Mouse (Mus musculus): ENCODE data around the gene Gpr157. TPM values are rescaled to one million over a fixed set of nuclear protein-coding genes. Genes with fewer than 3 reads are reported as not detected.

Gpr157 gene
- polyA plus RNA-seq, 1 experiment from 2014 or later = 0.40 TPM

DNA sequence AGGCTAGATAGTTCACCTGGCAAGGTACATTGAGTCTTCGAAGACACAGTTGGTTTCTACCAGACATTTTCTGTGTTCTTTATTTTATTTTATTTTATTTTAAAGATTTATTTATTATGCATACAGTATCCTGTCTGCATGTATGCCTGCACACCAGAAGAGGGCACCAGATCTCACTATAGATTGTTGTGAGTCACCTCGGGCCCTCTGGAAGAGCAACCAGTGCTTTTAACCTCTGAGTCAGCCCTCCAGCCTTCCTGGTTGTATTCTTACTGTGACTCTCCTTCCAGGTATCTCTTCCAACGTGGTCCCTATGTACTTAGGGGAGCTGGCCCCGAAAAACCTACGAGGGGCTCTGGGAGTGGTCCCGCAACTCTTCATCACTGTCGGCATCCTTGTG, 48.1 kb downstream of the Gpr157 start:
- H3K4me3 ChIP-seq = no peak overlapping the region
- H3K27me3 ChIP-seq = no peaks in the 10 kb centered on the region
- H3K9ac ChIP-seq = no peak overlapping the region
- no peak overlapping the region for H3K27ac ChIP-seq (replicated peaks)
- H3K9me3 ChIP-seq = no peaks in the 10 kb centered on the region
- H3K36me3 ChIP-seq = no peaks in the 10 kb centered on the region
- no peak overlapping the region for H3K4me2 ChIP-seq
- WGBS = 88% methylated on average over 7 of the region's 7 CpGs
- no peak for ATAC-seq (ENCODE audit: low FRiP score, low read depth)
- H3K4me1 ChIP-seq (replicated peaks) = 0 out of 2 replicates have a peak, but pooled peaks cover 3% of the 10 kb centered on the region

DNA sequence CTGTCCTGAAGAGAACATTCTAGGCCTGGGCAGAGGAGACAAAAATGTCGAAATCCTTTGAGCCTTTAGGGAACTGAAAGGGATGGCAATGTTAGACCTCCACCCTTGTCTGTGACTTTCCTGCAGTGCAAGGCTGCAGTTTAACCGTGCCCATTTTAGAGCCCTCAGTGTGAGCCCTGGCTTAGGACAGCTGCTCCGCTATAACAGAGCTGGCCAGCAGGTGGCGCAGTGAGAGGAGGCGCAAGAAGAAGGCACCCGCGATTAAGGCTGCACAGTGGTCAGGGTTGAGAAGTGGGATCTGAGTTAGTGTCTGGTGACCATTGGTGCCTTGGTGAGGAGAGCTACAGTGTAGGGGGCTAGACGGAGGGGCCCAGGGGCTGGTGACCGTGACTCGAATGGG, 49.5 kb downstream of the Gpr157 start:
- Histone ChIP-seq H3K9me3 (no peaks in the 10 kb centered on the region), H3K4me3 (no peak overlapping the region), H3K36me3 (no peaks in the 10 kb centered on the region), H3K9ac (no peak overlapping the region), H3K4me2 (no peak overlapping the region), H3K4me1 (replicated peaks) (0 out of 2 replicates have a peak, but pooled peaks cover 3% of the 10 kb centered on the region), H3K27me3 (no peaks in the 10 kb centered on the region), H3K27ac (replicated peaks) (no peak overlapping the region)
- 0 out of 2 replicates have a peak, but pooled peaks have one; percentile 20 for ATAC-seq (ENCODE audit: low FRiP score, low read depth)
- 7% methylated on average over 10 of the region's 10 CpGs for WGBS

DNA sequence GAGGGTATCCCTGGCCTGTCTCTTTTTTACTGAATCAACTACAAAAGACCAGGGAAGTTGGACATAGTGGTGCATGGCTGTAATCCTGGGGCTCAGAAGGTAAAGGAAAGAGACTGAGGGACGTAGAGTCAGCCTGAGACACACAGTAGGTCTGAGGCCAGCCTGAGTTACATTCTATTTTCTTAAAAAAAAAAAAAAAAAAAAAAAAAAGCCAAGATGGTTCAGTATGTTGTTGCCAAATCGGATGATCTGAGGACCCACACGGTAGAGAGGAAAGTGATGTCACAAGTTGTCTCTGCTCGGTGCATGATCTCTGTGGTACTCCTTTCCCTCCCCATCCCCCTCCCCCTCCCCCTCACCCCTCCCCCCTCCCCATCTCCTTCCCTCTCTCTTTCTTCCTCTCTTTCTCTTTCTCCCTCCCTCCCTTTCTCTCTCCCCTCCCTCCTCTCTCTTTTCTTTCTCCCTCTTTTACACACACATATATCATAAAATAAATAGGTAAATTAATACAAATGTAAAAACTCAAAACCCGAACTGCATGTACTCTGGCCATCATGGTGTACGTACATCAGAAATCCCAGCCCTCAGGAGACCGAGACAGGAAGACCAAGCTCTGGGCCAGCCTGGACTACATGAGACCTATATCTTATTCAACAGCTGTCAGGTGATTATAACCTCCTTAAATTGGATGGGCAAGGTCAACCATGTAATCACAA, 50.4 kb downstream of the Gpr157 start:
- 0 out of 2 replicates have a peak overlapping the region, but pooled peaks have one; percentile 11 for H3K27ac ChIP-seq (replicated peaks)
- H3K9me3 ChIP-seq = no peaks in the 10 kb centered on the region
- no peaks in the 10 kb centered on the region for H3K27me3 ChIP-seq
- no peaks in the 10 kb centered on the region for H3K36me3 ChIP-seq
- 0 out of 2 replicates have a peak, but pooled peaks have one; percentile 4 for ATAC-seq (ENCODE audit: low FRiP score, low read depth)
- 0 out of 2 replicates have a peak, but pooled peaks cover 3% of the 10 kb centered on the region for H3K4me1 ChIP-seq (replicated peaks)
- WGBS = 84% methylated on average over 7 of the region's 7 CpGs
- H3K9ac ChIP-seq = no peak overlapping the region
- no peak overlapping the region for H3K4me3 ChIP-seq
- peak overlapping the region; percentile 49 for H3K4me2 ChIP-seq

DNA sequence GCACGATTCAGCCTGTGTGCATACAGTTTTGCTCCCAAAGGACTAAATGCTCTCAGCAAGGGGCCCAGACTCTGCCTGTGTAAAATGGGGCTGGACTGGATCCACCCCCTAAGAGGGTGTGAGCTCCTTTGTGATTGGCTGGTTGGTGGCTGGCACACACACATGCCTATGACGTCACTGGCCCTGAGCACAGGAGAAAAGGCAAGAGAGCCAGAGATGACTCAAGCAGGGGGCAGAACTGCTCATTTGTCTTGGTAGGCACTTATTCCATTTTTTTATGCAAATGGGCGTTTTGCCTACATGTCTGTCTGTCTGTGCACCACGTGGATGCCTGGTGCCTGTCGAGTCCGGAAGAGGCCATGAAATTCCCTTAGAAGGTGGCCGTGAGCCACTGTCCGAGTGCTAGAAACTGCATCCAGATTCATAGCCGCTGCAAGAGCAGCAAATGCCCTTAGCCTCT, 50.9 kb downstream of the Gpr157 start:
- no peaks in the 10 kb centered on the region for H3K9me3 ChIP-seq
- H3K4me2 ChIP-seq = peak overlapping the region; percentile 49
- no peak overlapping the region; the same call in 1 of the 2 replicates for H3K9ac ChIP-seq
- no peaks in the 10 kb centered on the region for H3K4me1 ChIP-seq (replicated peaks)
- no peaks in the 10 kb centered on the region for H3K27me3 ChIP-seq
- H3K27ac ChIP-seq (replicated peaks) = peak overlapping the region; percentile 11; the same call in 1 of the 2 replicates
- H3K4me3 ChIP-seq = peak overlapping the region; percentile 26
- no peaks in the 10 kb centered on the region for H3K36me3 ChIP-seq
- peak; percentile 87 for ATAC-seq (ENCODE audit: low FRiP score, low read depth)
- 21% methylated on average over 9 of the region's 9 CpGs for WGBS

DNA sequence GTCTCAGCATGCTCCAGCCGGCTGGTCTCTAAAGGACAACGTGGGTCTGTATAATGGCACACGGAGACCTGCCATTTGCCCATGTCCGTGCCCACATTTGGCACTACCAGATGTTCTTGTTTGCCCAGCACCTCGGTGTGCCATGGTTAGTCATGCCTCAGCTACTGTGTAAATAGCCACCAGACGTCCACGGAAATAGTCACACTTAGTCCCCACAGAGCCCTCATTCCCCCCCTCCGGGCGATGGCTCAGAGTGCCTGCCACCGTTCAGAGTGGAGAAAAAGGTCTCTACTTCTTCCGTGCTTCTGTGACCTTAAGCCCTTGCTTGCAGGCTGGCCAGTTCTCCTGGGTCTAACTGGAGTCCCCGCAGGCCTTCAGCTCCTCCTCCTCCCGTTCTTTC, 51.9 kb downstream of the Gpr157 start:
- ATAC-seq (ENCODE audit: low FRiP score, low read depth) = no peak
- Histone ChIP-seq H3K4me3 (no peak overlapping the region), H3K27me3 (no peaks in the 10 kb centered on the region), H3K4me1 (replicated peaks) (no peaks in the 10 kb centered on the region), H3K36me3 (no peaks in the 10 kb centered on the region), H3K27ac (replicated peaks) (no peak overlapping the region), H3K4me2 (no peak overlapping the region), H3K9me3 (no peaks in the 10 kb centered on the region), H3K9ac (no peak overlapping the region)
- 66% methylated on average over 13 of the region's 13 CpGs for WGBS

DNA sequence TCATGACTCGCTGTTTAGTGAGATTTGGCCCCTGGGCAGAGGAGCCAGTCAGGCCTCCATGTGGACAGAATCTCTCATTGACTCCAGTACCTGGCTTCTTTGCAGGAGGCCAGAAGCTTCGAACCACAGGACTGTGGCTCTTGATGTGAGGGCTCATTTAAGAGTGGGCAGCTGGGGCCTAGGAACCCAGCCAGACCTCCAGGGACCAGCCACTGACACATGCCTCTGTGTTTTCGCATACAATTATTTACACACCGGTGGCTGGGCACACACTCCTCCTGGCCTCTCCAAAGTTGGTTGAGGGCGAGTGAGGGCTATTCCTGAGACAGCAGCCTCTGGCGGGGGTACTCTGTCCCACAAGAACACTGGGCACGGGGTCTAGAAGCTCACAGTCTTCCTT, 53.2 kb downstream of the Gpr157 start:
- Histone ChIP-seq H3K4me1 (replicated peaks) (no peaks in the 10 kb centered on the region), H3K9ac (no peak overlapping the region), H3K4me3 (no peak overlapping the region), H3K27me3 (no peaks in the 10 kb centered on the region), H3K4me2 (no peak overlapping the region), H3K27ac (replicated peaks) (no peak overlapping the region), H3K36me3 (no peaks in the 10 kb centered on the region), H3K9me3 (no peaks in the 10 kb centered on the region)
- 63% methylated on average over 7 of the region's 7 CpGs for WGBS
- ATAC-seq (ENCODE audit: low FRiP score, low read depth) = no peak

DNA sequence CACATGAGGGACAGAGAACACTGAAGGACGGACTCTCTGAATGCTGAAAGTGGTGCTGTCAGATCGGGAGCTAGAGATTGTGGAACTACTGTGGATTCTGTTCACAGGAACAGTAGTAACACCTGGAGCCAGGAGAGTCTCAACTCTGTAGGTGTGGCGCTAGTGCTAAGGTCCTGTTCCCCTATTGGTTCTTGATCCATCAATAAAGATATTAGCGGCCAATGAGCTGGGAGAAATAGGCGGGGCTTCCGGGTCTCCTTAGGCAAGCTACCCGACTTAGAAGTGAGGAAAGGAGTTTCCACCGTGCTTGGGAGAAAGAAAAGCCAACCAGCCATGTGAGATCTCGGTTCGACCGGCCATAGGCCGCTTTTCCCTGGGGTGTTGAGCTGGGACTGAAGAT, 57.1 kb downstream of the Gpr157 start:
- Histone ChIP-seq H3K27ac (replicated peaks) (no peak overlapping the region), H3K9ac (no peak overlapping the region), H3K9me3 (no peaks in the 10 kb centered on the region), H3K4me2 (no peak overlapping the region), H3K27me3 (no peaks in the 10 kb centered on the region), H3K4me1 (replicated peaks) (no peaks in the 10 kb centered on the region), H3K36me3 (no peaks in the 10 kb centered on the region), H3K4me3 (no peak overlapping the region)
- no peak for ATAC-seq (ENCODE audit: low FRiP score, low read depth)
- 21% methylated on average over 12 of the region's 12 CpGs for WGBS

DNA sequence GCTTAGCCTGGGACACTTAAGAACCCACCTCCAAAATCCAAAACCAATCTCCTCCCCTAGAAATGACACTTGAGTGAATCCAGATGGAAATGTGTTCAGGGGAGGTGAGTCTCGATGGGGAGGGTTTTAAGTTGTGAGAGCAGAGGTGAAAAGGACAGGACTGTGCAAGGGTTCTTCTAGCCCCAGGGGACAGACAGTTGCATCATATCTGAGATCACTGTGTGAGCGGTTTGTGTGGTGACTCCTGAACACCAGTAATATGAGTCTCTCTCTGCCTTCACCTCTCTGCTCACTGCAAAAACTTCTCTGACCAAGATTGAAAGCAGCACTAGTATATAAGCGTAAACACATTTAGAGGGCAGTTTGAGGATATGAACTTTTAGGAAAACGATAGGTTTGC, 59.1 kb downstream of the Gpr157 start:
- Histone ChIP-seq H3K9ac (no peak overlapping the region), H3K4me3 (no peak overlapping the region), H3K27me3 (no peaks in the 10 kb centered on the region), H3K27ac (replicated peaks) (no peak overlapping the region), H3K4me1 (replicated peaks) (no peaks in the 10 kb centered on the region), H3K9me3 (no peaks in the 10 kb centered on the region), H3K36me3 (no peaks in the 10 kb centered on the region), H3K4me2 (no peak overlapping the region)
- WGBS = 86% methylated on average over 4 of the region's 4 CpGs
- ATAC-seq (ENCODE audit: low FRiP score, low read depth) = no peak

DNA sequence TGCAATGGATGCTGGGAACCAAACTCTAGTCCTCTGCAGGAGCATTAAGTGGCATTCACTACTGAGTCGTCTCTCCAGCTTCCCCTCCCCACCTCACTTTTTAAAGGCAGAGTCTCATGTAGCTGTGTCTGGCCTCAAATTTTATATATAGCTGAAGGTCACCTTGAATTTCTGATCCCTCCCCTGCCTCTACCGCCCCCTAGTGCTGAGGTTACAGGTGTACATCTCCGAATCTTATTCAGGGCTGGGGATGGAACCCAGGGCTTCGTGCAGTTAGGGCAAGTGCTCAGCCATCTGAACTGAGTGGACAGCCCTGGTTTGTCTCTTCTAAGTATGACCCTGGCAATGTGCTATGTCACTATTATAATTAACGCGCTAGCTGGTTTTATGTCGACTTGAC, 63.9 kb downstream of the Gpr157 start:
- Histone ChIP-seq H3K4me2 (no peak overlapping the region), H3K36me3 (no peaks in the 10 kb centered on the region), H3K9ac (no peak overlapping the region), H3K4me1 (replicated peaks) (no peaks in the 10 kb centered on the region), H3K4me3 (no peak overlapping the region), H3K27ac (replicated peaks) (no peak overlapping the region), H3K27me3 (no peaks in the 10 kb centered on the region), H3K9me3 (no peaks in the 10 kb centered on the region)
- no peak for ATAC-seq (ENCODE audit: low FRiP score, low read depth)
- 81% methylated on average over 7 of the region's 7 CpGs for WGBS

DNA sequence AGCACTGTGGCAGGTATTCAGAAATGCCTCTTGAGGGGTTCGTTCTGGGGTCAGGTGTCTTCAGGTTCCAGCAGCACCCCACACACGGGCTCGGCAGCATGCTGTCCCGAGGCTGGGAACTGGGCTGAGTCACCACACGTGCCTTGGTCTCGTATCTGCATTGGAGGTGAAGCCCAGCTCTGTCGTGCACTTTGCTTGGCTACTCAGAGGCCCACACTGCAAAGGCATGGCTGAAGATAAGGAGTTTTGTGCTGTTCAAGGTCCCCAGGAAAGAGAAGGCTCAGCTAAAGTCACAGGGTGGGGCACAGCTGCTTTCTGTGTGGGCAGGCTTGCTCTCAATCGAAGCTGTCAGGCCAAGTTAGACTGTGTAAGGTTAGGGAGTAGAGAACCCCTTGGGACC, 65.3 kb downstream of the Gpr157 start:
- WGBS = 88% methylated on average over 8 of the region's 8 CpGs
- Histone ChIP-seq H3K9ac (no peak overlapping the region), H3K9me3 (no peaks in the 10 kb centered on the region), H3K27me3 (no peaks in the 10 kb centered on the region), H3K4me2 (no peak overlapping the region), H3K27ac (replicated peaks) (no peak overlapping the region), H3K4me1 (replicated peaks) (no peaks in the 10 kb centered on the region), H3K4me3 (no peak overlapping the region), H3K36me3 (no peaks in the 10 kb centered on the region)
- ATAC-seq (ENCODE audit: low FRiP score, low read depth) = no peak

DNA sequence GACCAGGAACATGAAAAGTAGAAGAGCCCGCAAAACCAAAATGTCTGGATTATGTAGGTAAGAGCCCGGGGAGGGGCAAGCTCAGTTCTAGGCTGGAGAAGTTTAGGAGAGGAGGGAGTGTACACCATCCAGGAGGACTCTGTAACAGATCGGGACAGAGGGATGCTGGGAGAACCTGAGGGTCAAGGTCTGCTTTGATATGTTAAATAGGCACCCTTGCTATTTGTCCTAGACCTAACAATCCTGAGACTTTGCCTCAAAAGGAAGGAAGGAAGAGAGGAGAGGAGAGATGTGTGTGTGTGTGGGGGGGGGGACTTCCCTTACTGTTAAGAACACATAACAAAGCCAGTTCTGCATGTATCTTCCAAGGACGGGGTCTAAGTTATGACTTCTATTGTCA, 68.1 kb downstream of the Gpr157 start:
- Histone ChIP-seq H3K9ac (no peak overlapping the region), H3K4me2 (no peak overlapping the region), H3K4me3 (no peak overlapping the region), H3K4me1 (replicated peaks) (no peaks in the 10 kb centered on the region), H3K27ac (replicated peaks) (no peak overlapping the region), H3K36me3 (no peaks in the 10 kb centered on the region), H3K9me3 (no peaks in the 10 kb centered on the region), H3K27me3 (no peaks in the 10 kb centered on the region)
- ATAC-seq (ENCODE audit: low FRiP score, low read depth) = no peak
- WGBS = 90% methylated on average over 4 of the region's 4 CpGs

Measured in hindbrain, embryonic 15.5 days (tissue).